Mouse (Mus musculus) left cerebral cortex, adult 11 months (tissue): ENCODE results near the gene 1110057P08Rik.
"Not testable (repeated sequence)": the region's sequence is repeated elsewhere in the genome, so short reads cannot be mapped to it uniquely, and the experiment has no call there.

Experiments
- DNase-seq: peaks from one replicate; pipeline ENCODE4 v3.0.0; 2022; ENCODE audit warnings: low spot score

1110057P08Rik gene

DNA sequence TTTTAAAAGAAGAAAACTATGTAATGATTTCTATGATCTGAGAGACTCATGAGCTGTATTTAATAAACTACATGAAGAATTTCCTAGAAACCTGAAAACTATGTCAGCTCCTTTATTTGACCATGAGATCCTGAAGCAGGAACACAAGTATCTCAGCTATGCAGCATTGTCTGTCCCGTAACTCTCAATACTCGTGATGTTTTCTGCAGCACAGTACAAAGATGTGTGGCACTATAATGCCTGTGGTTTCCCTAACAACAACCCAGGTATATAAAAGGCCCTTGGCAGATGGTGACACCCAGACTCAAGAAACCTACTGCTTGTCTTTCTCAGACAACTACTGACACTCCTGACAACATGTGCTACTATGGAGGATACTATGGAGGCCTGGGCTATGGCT is at the start of gene 1110057P08Rik:
Gene 1110057P08Rik (plus strand): TSS at position 301 of the 400 bp plus-strand sequence.
- no peak for DNase-seq

- DNase-seq = no peak
Observed at GRCm38 (mm10) chr16:89140551-89140950, 34.0 kb upstream of the 1110057P08Rik start, which contains the start of gene Gm6358. Gene Gm6358, plus strand, starts transcription at chr16:89140851.

DNA sequence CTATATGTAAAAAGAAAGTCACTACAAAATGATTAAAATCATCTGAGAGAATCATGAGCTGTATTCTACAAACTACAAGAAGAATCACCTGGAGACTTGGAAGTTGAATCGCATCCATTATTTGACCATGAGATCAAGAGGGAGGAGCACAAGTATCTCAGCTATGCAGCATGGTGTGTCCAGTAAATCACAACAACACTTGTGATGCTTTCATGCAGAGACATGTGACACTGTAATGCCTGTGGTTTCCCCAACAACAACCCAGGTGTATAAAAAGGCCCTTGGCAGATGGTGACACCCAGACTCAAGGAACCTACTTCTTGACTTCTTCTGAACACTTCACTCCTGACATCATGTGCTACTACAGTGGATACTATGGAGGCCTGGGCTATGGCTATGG is 23.7 kb upstream of the 1110057P08Rik start, which contains the start of gene Gm10061:
Gene Gm10061 (plus strand): TSS at position 301 of the 400 bp plus-strand sequence.
- no peak for DNase-seq

DNA sequence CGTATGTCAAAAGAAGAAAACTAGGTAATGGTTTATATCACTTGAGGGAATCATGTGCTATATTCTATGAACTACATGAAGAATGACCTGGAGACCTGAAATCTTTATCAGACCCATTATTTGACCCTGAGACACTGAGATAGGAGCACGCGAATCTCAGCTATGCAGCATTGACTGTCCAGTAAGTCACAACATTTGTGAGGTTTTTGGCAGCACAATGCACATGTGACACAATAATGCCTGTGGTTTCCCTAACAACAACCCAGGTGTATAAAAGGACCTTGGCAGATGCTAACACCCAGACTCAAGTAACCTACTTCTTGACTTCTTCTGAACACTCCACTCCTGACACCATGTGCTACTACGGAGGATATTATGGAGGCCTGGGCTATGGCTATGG is 16.9 kb upstream of the 1110057P08Rik start, which contains the start of gene Gm9789:
Gene Gm9789 (plus strand): TSS at position 301 of the 400 bp plus-strand sequence.
- DNase-seq = no peak

DNA sequence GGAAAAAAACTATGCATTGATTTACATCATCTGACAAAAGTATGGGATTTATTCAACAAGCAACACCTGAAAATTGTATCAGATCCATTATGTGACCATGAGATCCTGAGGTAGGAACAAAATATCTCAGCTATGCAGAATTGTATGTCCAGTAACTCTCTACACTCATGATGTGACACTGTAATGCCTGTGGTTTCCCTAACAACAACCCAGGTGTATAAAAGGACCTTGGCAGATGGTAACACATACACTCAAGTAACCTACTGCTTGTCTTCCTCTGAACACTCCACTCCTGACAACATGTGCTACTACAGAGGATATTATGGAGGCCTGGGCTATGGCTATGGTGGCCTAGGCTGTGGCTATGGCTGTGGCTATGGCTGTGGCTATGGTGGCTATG is 5.3 kb upstream of the 1110057P08Rik start, which contains the start of gene Gm7735:
Gene Gm7735 (plus strand): TSS at position 301 of the 400 bp plus-strand sequence.
- DNase-seq = not testable (repeated sequence)

- DNase-seq = no peak
Observed at GRCm38 (mm10) chr16:89188621-89189020, 14.1 kb downstream of the 1110057P08Rik start.

- no peak for DNase-seq
Observed at GRCm38 (mm10) chr16:89205561-89205960, 31.0 kb downstream of the 1110057P08Rik start, which contains the start of gene Krtap20-2. Gene Krtap20-2, plus strand, starts transcription at chr16:89205861.
